Mouse (Mus musculus) embryonic facial prominence, embryonic 12.5 days (tissue): Measurements from ENCODE around the gene Tm4sf4. TPM values are rescaled to one million over a fixed set of nuclear protein-coding genes. Genes with fewer than 3 reads are reported as not detected.

Source experiments
- ATAC-seq: fragments of 200-750 bp; cut with Nextera tagmentation; 2 replicates; pipeline ENCODE4 v1.8.0; 2017; ENCODE audit not compliant: insufficient number of reproducible peaks, insufficient read depth, low FRiP score, low TSS enrichment
- H3K27ac ChIP-seq: fragments of 300-500 bp; sonication (generic); 2 replicates; pipeline ENCODE4 v1.5.1; 2016; ENCODE audit warnings: mild to moderate bottlenecking
- H3K27me3 ChIP-seq: fragments of 300-500 bp; sonication (generic); 2 replicates; pipeline ENCODE4 v1.6.1; 2016; ENCODE audit warnings: mild to moderate bottlenecking, moderate library complexity
- H3K36me3 ChIP-seq: fragments of 300-500 bp; sonication (generic); 2 replicates; pipeline ENCODE4 v1.6.1; 2016; ENCODE audit warnings: mild to moderate bottlenecking
- H3K4me1 ChIP-seq: fragments of 300-500 bp; sonication (generic); 2 replicates; pipeline ENCODE4 v1.6.1; 2016
- H3K4me2 ChIP-seq: fragments of 300-500 bp; sonication (generic); replicated peaks from 2 replicates; pipeline ENCODE4 v1.6.1; 2016; ENCODE audit warnings: mild to moderate bottlenecking, moderate library complexity
- H3K4me3 ChIP-seq: fragments of 300-500 bp; sonication (generic); 2 replicates; pipeline ENCODE4 v1.5.1; 2016; ENCODE audit warnings: mild to moderate bottlenecking
- H3K9ac ChIP-seq: fragments of 300-500 bp; sonication (generic); 2 replicates; pipeline ENCODE4 v1.6.1; 2016; ENCODE audit warnings: mild to moderate bottlenecking, moderate library complexity
- H3K9me3 ChIP-seq: fragments of 300-500 bp; sonication (generic); 2 replicates; pipeline ENCODE4 v1.6.1; 2016; ENCODE audit warnings: mild to moderate bottlenecking, moderate library complexity
- WGBS: fragments of 180-500 bp; shearing (Covaris S2); methylation state at CpG from one replicate; pipeline ENCODE4 v1.1.7; 2016; 5-methylcytosine and 5-hydroxymethylcytosine counted together
- polyA plus RNA-seq: library from polyadenylated mRNA; unstranded; fragments of >200 nt; fragmentation: Nextera tagmentation; extraction: Ambion mirVana; gene quantifications from 2 replicates; pipeline ENCODE4 v1.2.1, GENCODE M21; 2016

The Tm4sf4 gene
- polyA plus RNA-seq, 1 experiment from 2014 or later: not detected

GRCm38 (mm10) chr3:57440956-57441355, 15.8 kb downstream of the Tm4sf4 start:
- Histone ChIP-seq H3K9me3 (no peaks in the 10 kb centered on the region), H3K27ac (no peak overlapping the region), H3K9ac (no peak overlapping the region), H3K27me3 (no peaks in the 10 kb centered on the region), H3K4me1 (no peaks in the 10 kb centered on the region), H3K36me3 (no peaks in the 10 kb centered on the region), H3K4me3 (no peak overlapping the region), H3K4me2 (no peak overlapping the region)
- ATAC-seq: no peak
- WGBS: 38% methylated on average over 3 of the region's 3 CpGs

GRCm38 (mm10) chr3:57445706-57446105, 20.6 kb downstream of the Tm4sf4 start:
- no peaks in the 10 kb centered on the region for H3K4me1 ChIP-seq
- ATAC-seq: no peak

GRCm38 (mm10) chr3:57447889-57448288, 22.8 kb downstream of the Tm4sf4 start:
- no peak overlapping the region for H3K27ac ChIP-seq
- no peak overlapping the region for H3K4me2 ChIP-seq
- no peak overlapping the region for H3K4me3 ChIP-seq
- WGBS: 61% methylated on average over 1 of the region's 1 CpGs
- no peaks in the 10 kb centered on the region for H3K36me3 ChIP-seq
- H3K27me3 ChIP-seq: no peaks in the 10 kb centered on the region
- H3K4me1 ChIP-seq: no peaks in the 10 kb centered on the region
- no peak overlapping the region for H3K9ac ChIP-seq
- no peak for ATAC-seq
- H3K9me3 ChIP-seq: no peaks in the 10 kb centered on the region

More at GRCm38 (mm10) chr3:57445706-57446105, 20.6 kb downstream of the Tm4sf4 start:
- no peaks in the 10 kb centered on the region for H3K9me3 ChIP-seq
- WGBS: 51% methylated on average over 3 of the region's 3 CpGs
- H3K27me3 ChIP-seq: no peaks in the 10 kb centered on the region
- H3K4me2 ChIP-seq: no peak overlapping the region
- H3K27ac ChIP-seq: no peak overlapping the region
- H3K4me3 ChIP-seq: no peak overlapping the region
- H3K36me3 ChIP-seq: no peaks in the 10 kb centered on the region
- H3K9ac ChIP-seq: no peak overlapping the region

- Histone ChIP-seq H3K4me1 (no peaks in the 10 kb centered on the region), H3K9ac (no peak overlapping the region), H3K27ac (no peak overlapping the region), H3K36me3 (no peaks in the 10 kb centered on the region), H3K27me3 (no peaks in the 10 kb centered on the region), H3K9me3 (no peaks in the 10 kb centered on the region), H3K4me3 (no peak overlapping the region), H3K4me2 (no peak overlapping the region)
- WGBS: 27% methylated on average over 5 of the region's 5 CpGs
- ATAC-seq: no peak
These were observed 23.3 kb downstream of the Tm4sf4 start for GRCm38 (mm10) chr3:57448445-57448844.

- ATAC-seq: no peak
- Histone ChIP-seq H3K36me3 (peaks cover 9% of the 10 kb centered on the region; the same call in 1 of the 2 replicates), H3K9ac (no peak overlapping the region), H3K9me3 (no peaks in the 10 kb centered on the region), H3K27me3 (no peaks in the 10 kb centered on the region), H3K27ac (no peak overlapping the region), H3K4me1 (peaks cover 5% of the 10 kb centered on the region; the same call in 1 of the 2 replicates), H3K4me3 (no peak overlapping the region), H3K4me2 (no peak overlapping the region)
- 22% methylated on average over 11 of the region's 11 CpGs for WGBS
These were observed 33.5 kb downstream of the Tm4sf4 start for GRCm38 (mm10) chr3:57458652-57459051.

GRCm38 (mm10) chr3:57463302-57463701, 38.2 kb downstream of the Tm4sf4 start:
- no peak for ATAC-seq
- Histone ChIP-seq H3K9ac (no peak overlapping the region), H3K4me3 (no peak overlapping the region), H3K27me3 (no peaks in the 10 kb centered on the region), H3K4me1 (peaks cover 5% of the 10 kb centered on the region; the same call in 1 of the 2 replicates), H3K4me2 (no peak overlapping the region), H3K9me3 (no peaks in the 10 kb centered on the region), H3K36me3 (peaks cover 9% of the 10 kb centered on the region; the same call in 1 of the 2 replicates), H3K27ac (no peak overlapping the region)
- WGBS: 71% methylated on average over 4 of the region's 4 CpGs

GRCm38 (mm10) chr3:57466289-57466688, 41.2 kb downstream of the Tm4sf4 start:
- no peak overlapping the region for H3K4me2 ChIP-seq
- peaks cover 17% of the 10 kb centered on the region for H3K4me1 ChIP-seq
- no peaks in the 10 kb centered on the region for H3K27me3 ChIP-seq
- ATAC-seq: no peak
- no peak overlapping the region for H3K27ac ChIP-seq
- H3K9me3 ChIP-seq: no peaks in the 10 kb centered on the region
- H3K4me3 ChIP-seq: no peak overlapping the region
- H3K9ac ChIP-seq: no peak overlapping the region
- peaks cover 9% of the 10 kb centered on the region; the same call in 1 of the 2 replicates for H3K36me3 ChIP-seq
- 62% methylated on average over 3 of the region's 3 CpGs for WGBS

GRCm38 (mm10) chr3:57469325-57469724, 44.2 kb downstream of the Tm4sf4 start:
- no peaks in the 10 kb centered on the region for H3K27me3 ChIP-seq
- ATAC-seq: no peak
- no peak overlapping the region for H3K9ac ChIP-seq
- H3K27ac ChIP-seq: no peak overlapping the region
- H3K4me3 ChIP-seq: no peak overlapping the region
- H3K4me1 ChIP-seq: peaks cover 30% of the 10 kb centered on the region
- H3K4me2 ChIP-seq: no peak overlapping the region
- WGBS: 96% methylated on average over 3 of the region's 3 CpGs
- H3K36me3 ChIP-seq: no peaks in the 10 kb centered on the region
- no peaks in the 10 kb centered on the region for H3K9me3 ChIP-seq

GRCm38 (mm10) chr3:57470326-57470725, 45.2 kb downstream of the Tm4sf4 start:
- peak; percentile 50; the same call in 1 of the 2 replicates for ATAC-seq

GRCm38 (mm10) chr3:57470981-57471601, 46.0 kb downstream of the Tm4sf4 start:
- Histone ChIP-seq H3K36me3 (no peaks in the 10 kb centered on the region), H3K9ac (no peak overlapping the region; the same call in 1 of the 2 replicates), H3K4me2 (peak overlapping the region; percentile 34), H3K9me3 (no peaks in the 10 kb centered on the region), H3K4me1 (peaks cover 30% of the 10 kb centered on the region), H3K27ac (peak overlapping the region; percentile 83), H3K27me3 (no peaks in the 10 kb centered on the region), H3K4me3 (no peak overlapping the region)
- WGBS: 3% methylated on average over 15 of the region's 15 CpGs
- no peak for ATAC-seq

More at GRCm38 (mm10) chr3:57470326-57470725, 45.2 kb downstream of the Tm4sf4 start:
- no peak overlapping the region; the same call in 1 of the 2 replicates for H3K4me2 ChIP-seq
- no peaks in the 10 kb centered on the region for H3K9me3 ChIP-seq
- H3K9ac ChIP-seq: no peak overlapping the region; the same call in 1 of the 2 replicates
- H3K4me3 ChIP-seq: no peak overlapping the region
- H3K27ac ChIP-seq: peak overlapping the region; percentile 83
- no peaks in the 10 kb centered on the region for H3K27me3 ChIP-seq
- WGBS: 26% methylated on average over 5 of the region's 5 CpGs
- H3K36me3 ChIP-seq: no peaks in the 10 kb centered on the region
- H3K4me1 ChIP-seq: peaks cover 30% of the 10 kb centered on the region

- peak overlapping the region; percentile 43; the same call in 1 of the 2 replicates for H3K27ac ChIP-seq
- peaks cover 4% of the 10 kb centered on the region; the same call in 1 of the 2 replicates for H3K36me3 ChIP-seq
- H3K4me1 ChIP-seq: peaks cover 30% of the 10 kb centered on the region
- no peak overlapping the region for H3K4me3 ChIP-seq
- 39% methylated on average over 4 of the region's 4 CpGs for WGBS
- H3K9ac ChIP-seq: no peak overlapping the region
- H3K27me3 ChIP-seq: no peaks in the 10 kb centered on the region
- no peaks in the 10 kb centered on the region for H3K9me3 ChIP-seq
- no peak overlapping the region for H3K4me2 ChIP-seq
- ATAC-seq: no peak
These were observed 47.3 kb downstream of the Tm4sf4 start for GRCm38 (mm10) chr3:57472407-57472806.

- ATAC-seq: no peak
- Histone ChIP-seq H3K4me1 (peaks cover 27% of the 10 kb centered on the region), H3K4me3 (no peak overlapping the region), H3K9me3 (no peaks in the 10 kb centered on the region), H3K36me3 (peaks cover 4% of the 10 kb centered on the region; the same call in 1 of the 2 replicates), H3K27ac (no peak overlapping the region), H3K27me3 (no peaks in the 10 kb centered on the region), H3K9ac (no peak overlapping the region), H3K4me2 (no peak overlapping the region)
- 93% methylated on average over 8 of the region's 8 CpGs for WGBS
These were observed 49.3 kb downstream of the Tm4sf4 start for GRCm38 (mm10) chr3:57474421-57474820.
